Mouse (Mus musculus) liver, postnatal 0 days (tissue): ENCODE results near the gene Asap2.

ENCODE experiments used
- CTCF ChIP-seq: sonication (generic); IDR thresholded peaks from 2 replicates; pipeline ENCODE4 v1.5.1; 2016; ENCODE audit warnings: antibody characterized with exemption, low read depth
- EP300 ChIP-seq: IDR thresholded peaks from 2 replicates; pipeline ENCODE4 v1.6.1; 2016; ENCODE audit warnings: antibody characterized with exemption, low read depth, mild to moderate bottlenecking

DNA sequence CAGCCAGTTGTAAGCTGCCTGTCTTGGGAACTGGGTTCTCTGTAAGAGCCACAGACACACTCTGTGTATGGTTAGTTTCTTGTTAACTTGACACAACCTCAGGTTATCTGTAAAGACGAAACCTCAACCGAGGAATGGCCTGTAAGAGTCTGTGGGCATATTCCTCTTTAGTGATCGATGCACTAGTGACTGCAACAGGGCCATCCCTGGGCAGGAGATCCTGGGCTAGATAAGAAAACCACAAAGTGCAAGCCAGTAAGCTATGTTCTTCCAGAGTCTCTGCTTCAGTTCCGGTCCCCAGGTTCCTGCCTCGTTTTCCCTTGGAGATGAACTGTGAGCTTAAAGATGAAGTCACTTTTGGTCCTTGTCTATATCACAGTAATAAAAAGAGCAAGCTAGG, 133.4 kb downstream of the Asap2 start:
- TF ChIP-seq EP300, result no peak
- TF ChIP-seq CTCF, result no peak
